Comparison of ENCODE assay signal across 13 mouse cellular contexts in the genomic region with DNA sequence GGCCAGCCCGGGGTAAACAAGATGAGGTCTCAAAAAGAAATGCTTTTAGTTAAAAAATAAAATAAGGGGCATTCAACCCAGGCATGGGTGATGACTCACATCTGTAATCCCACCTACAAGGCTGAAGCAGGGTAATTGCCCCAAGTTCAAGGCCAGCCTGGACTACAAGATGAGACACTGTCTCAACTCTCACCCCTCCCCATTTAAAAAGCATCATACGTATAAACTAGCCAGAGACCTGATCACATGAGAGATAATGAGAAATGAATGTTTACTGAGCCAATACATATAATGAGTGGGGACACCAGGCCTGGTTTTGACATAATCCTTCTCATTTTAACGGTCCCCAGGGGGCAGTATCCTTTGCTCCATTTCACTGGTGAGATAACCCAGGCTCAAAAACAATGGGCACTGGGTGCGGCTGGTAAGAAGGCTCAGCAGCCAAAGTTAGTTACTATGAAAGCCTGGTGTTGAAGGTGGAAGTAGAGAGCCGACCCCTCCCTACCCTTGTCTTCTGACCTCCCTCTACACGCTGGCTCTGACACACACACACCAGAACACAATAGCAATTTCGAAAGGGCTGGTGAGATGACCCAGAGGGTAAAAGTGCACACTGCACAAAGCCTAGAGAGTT. TPM values are rescaled to one million over a fixed set of nuclear protein-coding genes. Genes with fewer than 3 reads are reported as not detected.
A peak's percentile ranks its signal among the peaks of the same experiment; 100 is the strongest.
DNase-seq lines count a peak whose midpoint lies in the region; ATAC-seq and TF ChIP-seq lines count a peak whose summit lies in the region.
"Had no signal": no experiment of that assay in that cellular context is flagged by ENCODE, and none has a peak within 500 bp of the region (broad histone marks: within the 10 kb centered on the region; RNA-seq: fewer than 3 reads in every experiment).

No protein-coding gene starts in this region.

- H3K4me2 ChIP-seq in lung, postnatal 0 days (replicated peaks; ENCODE audit: low read depth, low read length): no peak overlapping the region
- no peak overlapping the region for H3K4me2 ChIP-seq in hindbrain, embryonic 11.5 days (replicated peaks; ENCODE audit: low read depth, low read length)

- intact Hi-C loops in heart, postnatal 14 days (cut with DNase I): no loop called here

- peak; percentile 22; the same call in 1 of the 2 replicates for TF ChIP-seq EP300 in lung, postnatal 0 days (IDR thresholded peaks at IDR 0.05)

- no peak overlapping the region for H3K27ac ChIP-seq in lung, postnatal 0 days (ENCODE audit: low read length)
- no peak overlapping the region for H3K27ac ChIP-seq in hindbrain, embryonic 11.5 days (ENCODE audit: low read depth, low read length)
- H3K27ac ChIP-seq: limb, embryonic 10.5 days had no signal

- peak; percentile 60; the same call in 1 of the 2 replicates for ATAC-seq in lung, postnatal 0 days
- no peak for ATAC-seq in hindbrain, embryonic 11.5 days (ENCODE audit: low FRiP score)
- ATAC-seq: Patski had no signal

- H3K27me3 ChIP-seq in lung, postnatal 0 days (replicated peaks; ENCODE audit: insufficient read depth, low read length): no peaks in the 10 kb centered on the region
- H3K27me3 ChIP-seq in hindbrain, embryonic 11.5 days (ENCODE audit: control insufficient read depth, insufficient read depth, low read length): peaks cover 4% of the 10 kb centered on the region; the same call in 1 of the 2 replicates
- H3K27me3 ChIP-seq: Patski had no signal

- H3K36me3 ChIP-seq in lung, postnatal 0 days (ENCODE audit: insufficient read depth, low read length): no peaks in the 10 kb centered on the region
- H3K36me3 ChIP-seq in hindbrain, embryonic 11.5 days (ENCODE audit: control insufficient read depth, insufficient read depth, low read length): no peaks in the 10 kb centered on the region
- H3K36me3 ChIP-seq: limb, embryonic 10.5 days had no signal

- 58% methylated on average over 7 of the region's 7 CpGs for WGBS in lung, postnatal 0 days
- WGBS in hindbrain, embryonic 11.5 days: 63% methylated on average over 7 of the region's 7 CpGs

- no peak overlapping the region for H3K4me3 ChIP-seq in lung, postnatal 0 days (ENCODE audit: low read depth, low read length)
- H3K4me3 ChIP-seq in hindbrain, embryonic 11.5 days (ENCODE audit: low read depth, low read length): no peak overlapping the region
- H3K4me3 ChIP-seq: limb, embryonic 10.5 days; myocyte had no signal

- peak; percentile 47 for TF ChIP-seq CTCF in lung, postnatal 0 days (IDR thresholded peaks at IDR 0.05)

- 0 out of 2 replicates have a peak, but pooled peaks cover 4% of the 10 kb centered on the region for H3K4me1 ChIP-seq in lung, postnatal 0 days (ENCODE audit: insufficient read depth, low read depth, low read length)
- H3K4me1 ChIP-seq in hindbrain, embryonic 11.5 days (replicated peaks; ENCODE audit: control insufficient read depth, insufficient read depth, low read length): no peaks in the 10 kb centered on the region
- H3K4me1 ChIP-seq: limb, embryonic 10.5 days had no signal

- H3K9ac ChIP-seq in lung, postnatal 0 days (replicated peaks; ENCODE audit: low read depth): no peak overlapping the region
- H3K9ac ChIP-seq in hindbrain, embryonic 11.5 days (ENCODE audit: low read depth, low read length): no peak overlapping the region

- H3K9me3 ChIP-seq in lung, postnatal 0 days (ENCODE audit: low read length): no peaks in the 10 kb centered on the region
- H3K9me3 ChIP-seq in hindbrain, embryonic 11.5 days (ENCODE audit: control insufficient read depth, low read length): no peaks in the 10 kb centered on the region
- H3K9me3 ChIP-seq: limb, embryonic 10.5 days had no signal

- peak; percentile 57 to 75 for DNase-seq in heart, adult 9 months (ENCODE audit: low spot score in 2 of 2)
- DNase-seq in heart, postnatal 14 days: no peak
- DNase-seq in B cell, adult 2 months: peak; percentile 52 to 55
- peak; percentile 36 for DNase-seq in MN1 (ENCODE audit: low spot score)
- peak; percentile 54 for DNase-seq in lung, postnatal 0 days (ENCODE audit: low spot score)
- DNase-seq in left cerebral cortex, adult 9 months (ENCODE audit: low spot score in 2 of 2): no peak
- no peak for DNase-seq in urinary bladder, postnatal 10 days (ENCODE audit: low spot score)
- no peak for DNase-seq in hindbrain, embryonic 11.5 days (ENCODE audit: low spot score)
- DNase-seq: gastrocnemius, postnatal 25 days; kidney, adult 9 months had no signal

RNA-seq across cellular contexts. Expression of gene Gfod1, which starts 8.9 kb away (rescaled TPM):
- 10 to 100 TPM; 31.8 to 32.0 TPM for total RNA-seq in heart, postnatal 14 days (2021)
- 1.6 and 2.0 TPM in 2 replicates for polyA plus RNA-seq in lung, postnatal 0 days (2015; fragmentation: Nextera tagmentation; extraction: Ambion mirVana)
- polyA plus RNA-seq in hindbrain, embryonic 11.5 days (2014; fragmentation: Nextera tagmentation; extraction: Ambion mirVana): 0.71 and 0.77 TPM in 2 replicates

Comparison
In these comparisons a context has a peak if more than half of its experiments do, and no peak if none do; other contexts are left out.
1. DNase-seq: peak in heart, adult 9 months (2 of 2), B cell, adult 2 months (2 of 2), MN1 (single experiment) and lung, postnatal 0 days (single experiment); none in heart, postnatal 14 days (0 of 2), left cerebral cortex, adult 9 months (0 of 2), urinary bladder, postnatal 10 days (single experiment) and hindbrain, embryonic 11.5 days (single experiment).